Mouse (Mus musculus) liver, postnatal 0 days (tissue): ENCODE measurements around the gene Entpd7. TPM values are rescaled to one million over a fixed set of nuclear protein-coding genes. Genes with fewer than 3 reads are reported as not detected.

Source experiments
- ATAC-seq: fragments of 200-750 bp; cut with Nextera tagmentation; 2 replicates; pipeline ENCODE4 v1.8.0; 2017; ENCODE audit warnings: mild to moderate bottlenecking, moderate library complexity
- DNase-seq: peaks from one replicate; pipeline ENCODE4 v3.0.0-alpha.2; 2016
- H3K27ac ChIP-seq: fragments of 300-500 bp; sonication (generic); 2 replicates; pipeline ENCODE4 v1.5.1; 2014; ENCODE audit warnings: antibody characterized with exemption, moderate library complexity, mild to moderate bottlenecking, low read depth
- H3K27me3 ChIP-seq: fragments of 300-500 bp; sonication (generic); 2 replicates; pipeline ENCODE4 v1.6.1; 2014; ENCODE audit warnings: low read length, control low read depth, mixed read lengths; ENCODE audit not compliant: insufficient read depth
- H3K36me3 ChIP-seq: fragments of 300-500 bp; sonication (generic); replicated peaks from 2 replicates; pipeline ENCODE4 v1.6.1; 2014; ENCODE audit warnings: mild to moderate bottlenecking, control low read depth, low read length, moderate library complexity, mixed read lengths; ENCODE audit not compliant: insufficient read depth
- H3K4me1 ChIP-seq: fragments of 300-500 bp; sonication (generic); 2 replicates; pipeline ENCODE4 v1.6.1; 2014; ENCODE audit warnings: antibody characterized with exemption, mild to moderate bottlenecking, control low read depth; ENCODE audit not compliant: insufficient read depth
- H3K4me2 ChIP-seq: fragments of 300-500 bp; sonication (generic); 2 replicates; pipeline ENCODE4 v1.6.1; 2014; ENCODE audit warnings: low read depth, mild to moderate bottlenecking, low read length, moderate library complexity, mixed read lengths
- H3K4me3 ChIP-seq: fragments of 300-500 bp; sonication (generic); 2 replicates; pipeline ENCODE4 v1.5.1; 2014; ENCODE audit warnings: low read depth, low read length
- H3K9ac ChIP-seq: fragments of 300-500 bp; sonication (generic); replicated peaks from 2 replicates; pipeline ENCODE4 v1.6.1; 2014; ENCODE audit warnings: mild to moderate bottlenecking, moderate library complexity
- H3K9me3 ChIP-seq: fragments of 300-500 bp; sonication (generic); 2 replicates; pipeline ENCODE4 v1.6.1; 2016; ENCODE audit warnings: mild to moderate bottlenecking, control low read depth, low read length, mixed read lengths
- CTCF ChIP-seq: sonication (generic); IDR thresholded peaks from 2 replicates; pipeline ENCODE4 v1.5.1; 2016; ENCODE audit warnings: antibody characterized with exemption, low read depth
- EP300 ChIP-seq: IDR thresholded peaks from 2 replicates; pipeline ENCODE4 v1.6.1; 2016; ENCODE audit warnings: antibody characterized with exemption, low read depth, mild to moderate bottlenecking
- WGBS: fragments of 180-500 bp; shearing (Covaris S2); extraction: QIAGEN DNeasy Blood & Tissue Kit; methylation state at CpG from one replicate; pipeline ENCODE4 v1.1.7; 2014; ENCODE audit not compliant: insufficient replicate concordance; 5-methylcytosine and 5-hydroxymethylcytosine counted together
- polyA plus RNA-seq: library from polyadenylated mRNA; unstranded; fragments of >200 nt; fragmentation: Nextera tagmentation; extraction: Ambion mirVana; gene quantifications from 2 replicates; pipeline ENCODE4 v1.2.1, GENCODE M21; 2015

Entpd7 gene
- polyA plus RNA-seq, 1 experiment from 2014 or later = 1.9 TPM

DNA sequence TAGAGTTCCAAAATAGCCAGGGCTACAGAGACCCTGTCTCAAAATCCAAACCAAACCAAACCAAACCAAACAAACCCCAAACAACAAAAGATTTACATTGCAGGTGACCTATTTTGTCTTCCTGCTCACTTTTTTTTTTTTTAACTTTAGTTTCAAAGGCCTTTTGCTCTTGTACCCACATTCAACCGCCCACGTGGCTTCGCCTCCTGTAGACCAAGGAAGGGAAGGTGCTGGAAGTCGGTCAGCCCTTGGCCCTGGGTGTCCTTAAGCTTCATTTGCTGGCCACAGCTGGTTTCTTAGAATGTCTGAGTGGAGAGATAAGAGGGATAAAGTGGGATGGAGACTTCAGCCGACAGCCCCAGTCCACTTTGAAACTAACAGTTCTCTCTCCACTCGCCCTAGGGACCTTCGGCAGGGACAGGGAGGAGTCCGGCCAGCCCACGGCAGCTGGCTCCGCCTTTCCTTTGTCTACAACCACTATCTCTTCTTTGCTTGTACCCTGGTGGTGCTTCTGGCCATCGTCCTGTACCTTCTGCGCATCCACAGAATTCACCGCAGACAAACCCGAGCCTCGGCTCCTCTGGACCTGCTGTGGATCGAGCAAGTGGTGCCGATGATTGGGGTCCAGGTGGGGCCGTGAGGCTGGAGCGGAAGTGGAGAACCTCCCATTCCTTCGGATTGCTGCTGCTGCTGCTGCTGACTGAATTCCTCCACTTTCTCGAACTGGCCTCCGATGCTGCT lies 40.0 kb downstream of the Entpd7 start:
- H3K36me3 ChIP-seq = peaks cover 24% of the 10 kb centered on the region
- no peak overlapping the region for H3K4me3 ChIP-seq

DNA sequence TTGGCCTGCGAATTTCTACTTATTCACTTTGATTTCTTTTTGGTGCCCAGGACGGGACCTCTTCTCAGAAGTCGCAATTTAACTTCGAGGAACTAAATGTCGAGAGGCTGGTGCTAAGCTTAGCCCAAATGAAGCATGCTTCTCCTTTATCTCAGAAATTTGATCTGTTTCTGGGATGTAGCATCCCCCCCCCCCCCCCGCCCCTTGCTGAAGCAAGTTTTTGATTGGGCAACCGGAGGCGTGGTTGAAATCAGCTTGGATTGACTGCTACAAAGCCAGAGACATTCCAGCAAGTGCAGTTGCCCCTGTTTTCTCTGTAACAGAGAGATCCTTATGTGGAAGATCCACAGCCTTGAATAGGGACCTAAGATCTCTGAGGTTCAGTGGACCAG lies 40.6 kb downstream of the Entpd7 start:
- peaks cover 28% of the 10 kb centered on the region for H3K36me3 ChIP-seq
- 65% methylated on average over 8 of the region's 8 CpGs for WGBS
- H3K4me3 ChIP-seq = no peak overlapping the region
- TF ChIP-seq CTCF = no peak
- TF ChIP-seq EP300 = no peak
- DNase-seq (no peak), ATAC-seq (no peak)
- no peak overlapping the region for H3K27ac ChIP-seq
- H3K9me3 ChIP-seq = no peaks in the 10 kb centered on the region
- H3K4me1 ChIP-seq = no peaks in the 10 kb centered on the region
- peak overlapping the region; percentile 13; the same call in 1 of the 2 replicates for H3K4me2 ChIP-seq
- no peak overlapping the region for H3K9ac ChIP-seq
- no peaks in the 10 kb centered on the region for H3K27me3 ChIP-seq

More for the DNA sequence above, 40.0 kb downstream of the Entpd7 start:
- no peak for TF ChIP-seq EP300
- no peak for TF ChIP-seq CTCF
- H3K4me1 ChIP-seq = no peaks in the 10 kb centered on the region
- ATAC-seq = no peak
- no peaks in the 10 kb centered on the region for H3K27me3 ChIP-seq
- H3K9me3 ChIP-seq = no peaks in the 10 kb centered on the region
- H3K27ac ChIP-seq = no peak overlapping the region
- no peak overlapping the region for H3K9ac ChIP-seq
- WGBS = 66% methylated on average over 22 of the region's 22 CpGs
- no peak for DNase-seq
- H3K4me2 ChIP-seq = peak overlapping the region; percentile 13

DNA sequence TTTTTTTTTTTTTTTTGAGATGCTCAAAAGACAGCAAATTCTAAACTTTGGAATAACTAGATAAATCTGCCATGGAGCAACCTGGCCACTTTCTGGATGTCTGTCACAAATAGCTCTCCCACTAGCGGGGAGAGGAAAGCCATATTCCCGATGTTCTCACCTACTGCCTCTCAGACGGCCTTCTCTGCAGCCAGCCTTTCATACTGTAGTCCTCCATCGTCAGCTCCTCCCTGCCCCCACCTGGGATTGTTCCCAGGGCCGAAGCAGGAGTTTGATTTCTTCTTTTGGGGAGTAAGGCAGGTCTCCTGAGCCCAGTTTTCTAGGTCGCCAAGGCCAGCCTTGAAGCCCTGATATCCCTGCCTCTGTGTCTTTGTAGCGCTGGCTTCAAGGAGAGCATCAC lies 41.7 kb downstream of the Entpd7 start:
- Histone ChIP-seq H3K4me1 (no peaks in the 10 kb centered on the region), H3K9me3 (no peaks in the 10 kb centered on the region), H3K4me2 (no peak overlapping the region), H3K4me3 (no peak overlapping the region), H3K27me3 (no peaks in the 10 kb centered on the region), H3K27ac (no peak overlapping the region), H3K9ac (no peak overlapping the region), H3K36me3 (peaks cover 36% of the 10 kb centered on the region)
- WGBS = 75% methylated on average over 7 of the region's 7 CpGs
- TF ChIP-seq EP300 = no peak
- TF ChIP-seq CTCF = no peak
- ATAC-seq = no peak
- DNase-seq = no peak

DNA sequence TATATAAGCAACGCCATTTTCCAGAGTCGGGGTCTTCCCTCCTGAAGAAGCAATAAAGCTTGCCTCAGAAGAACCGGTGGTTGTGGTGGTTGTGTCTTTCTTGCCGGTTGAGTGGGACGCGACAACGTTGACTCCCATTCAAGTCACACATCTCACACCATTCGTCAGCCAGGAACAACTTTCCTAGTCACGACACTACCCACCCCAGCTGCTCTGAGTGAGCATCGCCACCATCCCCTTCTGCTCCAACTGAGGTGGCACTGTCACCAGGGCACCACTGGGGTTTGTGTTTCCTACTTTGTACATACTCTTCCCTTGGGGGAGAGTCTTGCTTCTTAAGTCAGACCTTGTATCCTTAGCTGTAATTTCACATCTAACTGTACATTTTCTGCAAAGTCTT lies 48.9 kb downstream of the Entpd7 start:
- H3K36me3 ChIP-seq = peaks cover 77% of the 10 kb centered on the region
- no peaks in the 10 kb centered on the region for H3K9me3 ChIP-seq
- TF ChIP-seq CTCF (no peak), EP300 (no peak)
- DNase-seq (no peak), ATAC-seq (no peak)
- WGBS = 93% methylated on average over 10 of the region's 10 CpGs
- no peak overlapping the region for H3K4me2 ChIP-seq
- H3K4me3 ChIP-seq = no peak overlapping the region
- H3K4me1 ChIP-seq = no peaks in the 10 kb centered on the region
- H3K27ac ChIP-seq = no peak overlapping the region
- no peak overlapping the region for H3K9ac ChIP-seq
- no peaks in the 10 kb centered on the region for H3K27me3 ChIP-seq

DNA sequence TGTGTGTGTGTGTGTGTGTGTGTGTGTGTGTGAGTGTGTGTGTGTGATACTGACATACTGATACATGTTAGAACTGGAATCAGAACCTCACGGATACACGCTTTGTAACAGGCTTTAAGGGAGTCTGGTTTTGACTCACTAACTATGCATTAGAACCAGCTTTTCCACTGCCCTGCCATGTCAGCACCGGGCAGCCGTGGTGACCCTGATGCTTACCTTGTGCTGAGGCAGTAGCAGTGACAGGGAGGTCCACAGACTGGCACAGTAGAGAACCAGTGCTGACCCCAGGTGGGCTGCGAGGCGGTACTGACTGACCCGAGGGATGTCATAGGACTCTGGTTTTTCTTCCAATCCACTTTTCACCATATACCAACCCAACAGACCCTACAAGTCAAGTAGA lies 53.9 kb downstream of the Entpd7 start:
- no peak for DNase-seq
- H3K36me3 ChIP-seq = peaks cover 79% of the 10 kb centered on the region
- TF ChIP-seq CTCF (no peak), EP300 (no peak)

DNA sequence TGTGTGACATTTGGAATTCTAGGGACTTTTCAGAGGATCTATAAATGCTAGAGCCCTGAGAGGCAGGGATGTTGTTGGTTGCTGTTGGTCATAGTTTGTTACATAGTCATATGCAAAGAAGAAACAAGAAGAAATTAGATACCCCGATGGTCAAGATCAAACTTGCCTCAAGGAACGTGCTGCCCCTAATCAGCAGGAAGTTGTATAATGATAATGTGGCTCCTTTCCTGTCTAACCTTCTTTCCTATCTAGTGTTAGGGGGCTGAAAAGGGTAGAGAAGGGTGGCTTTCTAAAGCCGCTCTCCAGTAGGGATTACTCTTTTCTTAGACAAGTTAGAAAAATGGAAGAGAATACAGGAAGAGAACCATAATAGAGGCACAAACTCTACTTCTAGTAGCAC lies 56.3 kb downstream of the Entpd7 start:
- H3K9me3 ChIP-seq = no peaks in the 10 kb centered on the region
- TF ChIP-seq CTCF (no peak), EP300 (no peak)
- DNase-seq = no peak
- no peak for ATAC-seq
- H3K4me2 ChIP-seq = no peak overlapping the region
- 65% methylated on average over 3 of the region's 3 CpGs for WGBS
- H3K36me3 ChIP-seq = peaks cover 70% of the 10 kb centered on the region
- no peaks in the 10 kb centered on the region for H3K4me1 ChIP-seq
- no peaks in the 10 kb centered on the region for H3K27me3 ChIP-seq
- H3K4me3 ChIP-seq = no peak overlapping the region
- H3K27ac ChIP-seq = no peak overlapping the region
- no peak overlapping the region for H3K9ac ChIP-seq

More for the DNA sequence above, 53.9 kb downstream of the Entpd7 start:
- Histone ChIP-seq H3K9ac (no peak overlapping the region), H3K27ac (no peak overlapping the region), H3K27me3 (no peaks in the 10 kb centered on the region), H3K4me2 (no peak overlapping the region), H3K4me1 (no peaks in the 10 kb centered on the region), H3K9me3 (no peaks in the 10 kb centered on the region), H3K4me3 (no peak overlapping the region)
- 92% methylated on average over 7 of the region's 7 CpGs for WGBS
- ATAC-seq = no peak
